Mouse (Mus musculus): ENCODE measurements at regions not wholly inside any gene's neighbourhood (a gene's known extent, or its start where the extent isn't known, plus 50 kb on each side); places are given as distances from the start of the nearest gene placed in this dataset.

DNA sequence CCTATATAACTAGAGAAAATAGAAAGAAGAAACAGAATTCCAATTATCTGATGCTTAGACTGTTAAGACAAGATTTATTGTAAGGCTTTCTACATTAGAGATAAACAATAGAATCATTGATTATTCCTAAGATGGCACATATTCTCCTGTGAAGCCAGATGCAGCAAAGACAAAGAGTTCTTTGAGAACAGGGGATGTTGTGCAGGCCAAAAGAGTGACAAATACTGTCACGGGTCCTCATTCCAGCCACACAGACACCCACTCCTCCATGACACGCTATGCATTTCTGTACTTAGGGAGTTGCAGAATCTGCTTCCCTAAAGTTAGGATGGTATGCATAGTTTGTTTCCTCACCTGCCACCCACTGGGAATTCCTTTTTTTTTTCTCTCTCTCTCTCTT, 245.2 kb downstream of the Sv2b start:
- no peak for DNase-seq (ENCODE audit: low spot score in 2 of 2)

- DNase-seq (ENCODE audit: low spot score in 2 of 2), result no peak
These were observed 258.8 kb downstream of the Sv2b start for GRCm38 (mm10) chr7:75050231-75050630.

DNA sequence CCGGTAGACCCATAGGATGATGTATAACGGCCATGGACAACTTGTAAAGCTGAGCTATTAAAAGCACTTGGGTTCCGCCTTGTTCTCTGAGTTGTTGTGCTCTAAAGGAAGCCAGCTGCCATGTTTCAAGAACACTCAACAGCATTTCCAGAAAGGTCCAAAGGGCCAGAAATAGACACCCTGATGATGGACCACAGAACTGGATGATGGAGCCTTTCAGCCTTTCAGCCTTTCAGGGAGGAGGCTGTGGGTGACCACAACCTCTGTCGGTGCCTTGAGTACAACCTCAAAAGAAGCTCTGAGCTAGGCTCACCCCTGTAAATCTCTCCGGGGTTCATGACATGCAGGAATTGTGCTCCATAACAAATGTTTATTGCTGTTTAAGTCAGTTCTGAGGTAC, 259.3 kb downstream of the Sv2b start:
- DNase-seq (ENCODE audit: low spot score in 2 of 2), result peak; percentile 1 to 2

DNA sequence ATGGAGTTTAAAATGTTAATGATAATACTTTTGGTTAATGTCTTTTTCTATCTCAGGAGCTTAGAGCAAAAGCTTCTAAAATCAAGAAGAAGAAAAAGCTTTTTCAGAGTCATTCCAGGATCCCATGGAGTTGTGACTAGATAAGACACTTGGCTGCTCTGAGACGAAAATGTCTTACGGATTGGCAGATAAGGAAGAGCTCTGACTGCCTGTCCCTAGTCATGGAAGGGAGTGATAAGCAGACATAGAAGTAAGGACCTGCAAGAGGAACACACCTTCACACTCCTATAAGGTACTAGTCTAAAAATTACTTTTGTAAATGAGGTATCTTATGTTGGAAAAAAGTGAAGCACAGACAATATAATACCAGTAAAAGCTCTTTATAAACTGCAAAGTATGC, 260.2 kb downstream of the Sv2b start:
- DNase-seq (ENCODE audit: low spot score in 2 of 2), result no peak

- no peak for DNase-seq (ENCODE audit: low spot score in 2 of 2)
These were observed 261.2 kb downstream of the Sv2b start for GRCm38 (mm10) chr7:75047827-75048226.

GRCm38 (mm10) chr7:75040871-75041270, 268.2 kb downstream of the Sv2b start:
- DNase-seq (ENCODE audit: low spot score in 2 of 2), result no peak

DNA sequence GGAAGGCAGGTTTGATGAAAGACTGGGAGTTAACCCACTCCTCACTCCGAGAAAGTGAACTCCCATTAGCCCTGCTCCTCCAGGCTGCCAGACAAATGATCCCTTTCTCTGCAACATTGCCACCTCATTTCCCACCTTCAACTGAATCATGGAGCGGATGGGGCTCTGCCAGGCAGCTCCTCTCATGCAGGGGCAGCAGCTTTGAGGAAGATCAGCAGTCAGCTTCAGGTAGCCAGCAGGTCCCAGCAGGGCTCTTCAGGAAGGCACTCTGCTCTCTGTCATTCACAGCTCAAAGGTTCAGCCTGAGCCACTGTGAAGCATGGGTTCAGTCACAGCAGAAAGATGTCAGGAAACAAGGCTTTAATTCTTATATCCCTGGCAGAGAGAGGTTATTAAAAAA, 282.9 kb downstream of the Sv2b start:
- DNase-seq (ENCODE audit: low spot score in 2 of 2), result no peak

- DNase-seq (ENCODE audit: low spot score in 2 of 2), result no peak
These were observed 287.1 kb downstream of the Sv2b start for GRCm38 (mm10) chr7:75021966-75022365.

- peak in 1 of 2 experiments; percentile 3 for DNase-seq (ENCODE audit: low spot score in 2 of 2)
These were observed 290.4 kb downstream of the Sv2b start for GRCm38 (mm10) chr7:75018640-75019039.

GRCm38 (mm10) chr7:75008481-75008880, 300.6 kb downstream of the Sv2b start:
- peak in 1 of 2 experiments; percentile 10 for DNase-seq (ENCODE audit: low spot score in 2 of 2)

GRCm38 (mm10) chr7:74990198-74990597, 318.9 kb downstream of the Sv2b start:
- DNase-seq (ENCODE audit: low spot score in 2 of 2), result no peak

DNA sequence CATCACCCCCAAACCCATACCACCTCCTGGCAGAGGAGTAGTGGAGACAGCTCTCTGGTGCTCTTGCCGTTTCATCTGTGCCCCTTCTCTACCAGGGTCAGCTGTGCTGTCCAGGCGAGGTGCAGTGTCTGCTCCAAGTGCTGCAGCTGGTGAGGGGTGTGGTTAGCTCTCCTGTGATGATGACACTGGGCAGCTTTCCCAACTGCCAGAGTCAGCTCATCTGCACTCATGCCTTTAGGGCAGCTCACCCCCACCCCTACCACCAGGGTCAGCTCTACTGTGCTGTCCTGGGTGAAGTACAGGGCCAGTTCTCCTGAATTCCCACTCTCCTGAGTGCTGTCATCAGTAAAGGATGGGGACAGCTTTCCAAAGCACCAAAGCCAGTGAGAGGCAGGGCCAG, 329.6 kb downstream of the Sv2b start:
- DNase-seq (ENCODE audit: low spot score in 2 of 2), result no peak

GRCm38 (mm10) chr7:74975986-74976385, 333.1 kb downstream of the Sv2b start:
- DNase-seq (ENCODE audit: low spot score in 2 of 2), result no peak

- DNase-seq (ENCODE audit: low spot score in 2 of 2), result no peak
These were observed 334.6 kb downstream of the Sv2b start for GRCm38 (mm10) chr7:74974448-74974847.

DNA sequence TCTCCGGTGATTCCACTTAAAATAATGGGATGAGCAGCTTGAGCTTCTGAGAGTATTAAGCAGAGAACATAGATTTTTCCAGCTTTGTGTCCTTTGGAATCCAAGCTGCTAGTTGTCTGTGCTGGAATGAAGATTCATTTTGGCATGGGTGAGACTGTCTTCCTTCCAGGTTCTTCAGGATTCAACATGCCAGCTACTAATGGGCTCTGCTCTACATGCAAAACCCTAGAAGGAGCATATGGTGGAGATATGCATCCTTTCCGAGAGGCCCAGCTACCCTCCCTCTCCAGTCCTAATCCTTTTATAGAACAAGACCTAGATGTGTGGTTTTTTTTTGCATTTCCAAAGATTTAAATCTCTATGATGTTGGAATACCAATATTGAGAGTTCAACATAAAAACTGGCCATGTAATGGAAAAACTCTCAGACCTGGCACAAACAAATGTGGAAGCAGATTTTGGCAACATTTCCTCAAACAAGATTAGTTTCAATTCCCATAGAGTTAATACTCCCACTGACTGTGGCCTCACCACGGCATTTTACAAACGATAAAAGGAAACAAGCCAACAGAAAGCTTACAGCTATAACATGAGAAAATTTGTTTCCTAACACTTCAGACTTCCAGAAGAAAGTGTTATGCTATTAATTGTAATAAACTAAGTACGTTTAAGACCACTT, 364.5 kb downstream of the Sv2b start:
- no peak for DNase-seq (ENCODE audit: low spot score in 2 of 2)

DNA sequence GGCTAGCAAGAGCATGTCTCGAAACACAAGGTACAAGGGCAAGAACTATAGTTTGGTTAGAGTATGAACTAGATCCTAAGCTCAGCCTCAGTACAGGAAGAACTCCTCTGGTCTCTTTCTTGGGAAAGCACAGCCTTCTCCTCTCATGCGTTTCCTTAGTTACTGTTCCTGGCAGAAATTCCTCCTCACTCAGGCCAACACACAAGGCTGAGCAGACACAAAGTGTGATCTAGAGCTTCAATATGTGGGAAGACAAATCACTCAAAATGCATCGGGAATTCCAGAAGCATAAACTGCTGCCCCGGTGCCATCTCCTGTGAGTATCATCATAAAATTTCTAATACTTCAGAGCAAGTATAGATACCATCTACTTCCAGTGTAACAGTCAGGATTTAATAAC, 366.1 kb downstream of the Sv2b start:
- DNase-seq (ENCODE audit: low spot score in 2 of 2), result no peak

DNA sequence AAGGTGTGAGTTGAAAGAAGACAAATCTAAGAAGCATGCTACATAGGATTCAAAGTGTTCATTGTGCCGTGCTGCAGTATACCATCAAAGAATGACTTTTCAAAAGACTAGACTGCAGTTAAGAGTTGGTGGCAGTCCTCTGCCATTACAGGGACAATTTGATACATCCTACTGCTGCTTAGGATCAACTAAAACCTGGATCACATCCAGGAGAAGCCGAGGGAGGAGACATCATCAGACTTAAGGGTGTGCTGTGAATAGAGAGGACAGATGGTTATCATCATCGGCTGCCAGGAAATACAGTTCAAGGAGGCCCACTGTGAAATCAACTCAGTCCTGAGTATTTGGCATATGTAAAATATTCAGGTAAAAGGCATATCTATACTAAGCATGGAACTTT, 366.9 kb downstream of the Sv2b start:
- no peak for DNase-seq (ENCODE audit: low spot score in 2 of 2)

- DNase-seq (ENCODE audit: low spot score in 2 of 2), result no peak
These were observed 374.7 kb upstream of the Slco3a1 start for GRCm38 (mm10) chr7:74929142-74929829.

DNA sequence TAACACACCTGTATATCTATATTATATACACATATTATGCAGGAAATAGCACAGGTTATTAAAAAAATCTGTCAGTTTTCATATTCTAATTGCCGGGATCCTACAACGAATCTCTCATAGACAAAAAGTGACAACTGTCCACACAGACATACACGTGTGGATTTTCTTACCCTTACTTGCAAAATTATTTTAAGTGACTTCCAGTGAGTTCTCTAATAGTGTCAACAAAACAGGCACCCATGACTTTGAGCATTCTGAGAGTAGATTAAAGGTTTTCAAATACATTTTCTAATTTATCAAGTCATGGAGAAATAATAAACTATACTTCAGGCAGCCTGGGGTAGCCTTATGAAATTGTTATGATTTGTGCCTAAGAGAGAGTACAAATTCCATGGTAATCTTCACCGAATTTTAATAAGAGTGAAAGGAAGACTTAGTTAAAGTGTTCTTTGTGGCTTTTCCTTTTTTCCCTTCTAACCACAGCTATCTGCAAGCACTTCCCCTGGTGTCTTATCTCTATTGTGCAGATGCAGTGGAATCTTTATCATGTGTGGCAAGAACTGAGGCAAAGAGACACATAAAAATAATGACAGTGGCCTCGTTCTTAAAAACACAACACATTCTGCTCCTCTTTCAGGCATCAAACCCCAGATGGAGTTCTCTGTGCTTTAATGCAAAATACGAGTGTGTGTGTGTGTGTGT, 373.8 kb upstream of the Slco3a1 start:
- no peak for DNase-seq (ENCODE audit: low spot score in 2 of 2)

- DNase-seq (ENCODE audit: low spot score in 2 of 2), result no peak
These were observed 372.1 kb upstream of the Slco3a1 start for GRCm38 (mm10) chr7:74926729-74927128.

- no peak for DNase-seq (ENCODE audit: low spot score in 2 of 2)
These were observed 369.6 kb upstream of the Slco3a1 start for GRCm38 (mm10) chr7:74924156-74924555.

DNA sequence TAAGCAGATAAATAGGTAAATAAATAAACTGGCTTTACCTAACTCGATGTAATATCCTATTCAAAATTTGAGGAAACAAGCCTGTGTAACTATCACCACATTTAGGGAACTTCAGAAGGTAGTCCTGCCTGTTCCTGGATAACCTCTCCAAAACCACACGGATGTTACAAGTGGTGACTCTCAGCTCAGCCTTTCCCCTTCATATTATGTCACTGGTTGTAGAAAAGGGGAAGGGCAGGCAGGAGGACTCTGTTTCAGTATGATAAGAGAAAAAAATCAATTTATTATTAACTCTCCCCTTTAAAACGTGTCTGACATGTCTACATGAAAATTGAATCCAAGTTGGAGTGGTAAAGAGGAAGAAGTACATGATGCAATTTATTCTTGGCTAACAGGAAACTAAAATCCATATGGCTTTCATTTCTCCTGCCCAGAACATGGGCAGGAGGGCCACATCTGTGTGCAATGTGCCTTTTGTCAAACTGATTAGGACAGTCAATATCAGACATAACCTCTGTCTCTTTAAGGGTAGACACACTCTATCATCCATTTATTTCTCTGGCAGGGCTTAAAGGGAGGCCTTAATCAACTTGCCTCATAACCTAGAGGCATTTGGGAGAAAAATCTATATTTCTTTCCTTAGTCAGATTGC, 353.9 kb upstream of the Slco3a1 start:
- DNase-seq (ENCODE audit: low spot score in 2 of 2), result no peak
